Mouse (Mus musculus): ENCODE measurements around the gene Olfr414.

GRCm38 (mm10) chr1:174390746-174391145 lies 33.1 kb upstream of the Olfr414 start, which contains the start of gene Olfr248:
- TF ChIP-seq POLR2A (IDR thresholded peaks at IDR 0.05; ENCODE audit: borderline replicate concordance, extremely low read depth, low read depth, low read length), result no peak
- no peak for TF ChIP-seq CTCF (IDR thresholded peaks at IDR 0.05; ENCODE audit: insufficient read depth, low read length)

Data from lung, adult 2 months (tissue).